Mouse (Mus musculus) liver, embryonic 14.5 days (tissue): ENCODE data around the gene Sall2. TPM values are rescaled to one million over a fixed set of nuclear protein-coding genes. Genes with fewer than 3 reads are reported as not detected.

Experiments
- ATAC-seq: fragments of 200-750 bp; cut with Nextera tagmentation; 2 replicates; pipeline ENCODE4 v1.8.0; 2017; ENCODE audit warnings: moderate number of reproducible peaks, mild to moderate bottlenecking, moderate library complexity; ENCODE audit not compliant: insufficient read depth
- DNase-seq, 3 experiments: peaks; one replicate each; pipeline ENCODE4 v3.0.0-alpha.2; 2012 to 2013; ENCODE audit warnings: low read depth in 3 of 3, low spot score in 3 of 3
- H3K27ac ChIP-seq: fragments of 300-500 bp; sonication (generic); 2 replicates; pipeline ENCODE4 v1.5.1; 2014; ENCODE audit warnings: moderate library complexity, mild to moderate bottlenecking, control low read depth, inconsistent platforms
- H3K27me3 ChIP-seq: fragments of 300-500 bp; sonication (generic); 2 replicates; pipeline ENCODE4 v1.6.1; 2014; ENCODE audit warnings: mild to moderate bottlenecking, low read length, moderate library complexity; ENCODE audit not compliant: control insufficient read depth, insufficient read depth
- H3K36me3 ChIP-seq: fragments of 300-500 bp; sonication (generic); replicated peaks from 2 replicates; pipeline ENCODE4 v1.6.1; 2014; ENCODE audit warnings: low read depth; ENCODE audit not compliant: control insufficient read depth, insufficient read depth
- H3K4me1 ChIP-seq, 2 experiments: fragments of 200-500 bp in 1 of 2; fragments of 300-500 bp in 1 of 2; sonication (generic) in 1 of 2; replicated peaks; 2 replicates each; pipeline ENCODE4 v1.6.1; 2012 to 2014; ENCODE audit warnings: antibody characterized with exemption in 1 of 2, inconsistent platforms in 1 of 2, low read length in 1 of 2; ENCODE audit not compliant: control insufficient read depth in 2 of 2, insufficient read depth in 2 of 2
- H3K4me2 ChIP-seq: fragments of 300-500 bp; sonication (generic); 2 replicates; pipeline ENCODE4 v1.6.1; 2014; ENCODE audit warnings: low read depth, mild to moderate bottlenecking, control low read depth, moderate library complexity
- H3K4me3 ChIP-seq, 2 experiments: fragments of 200-500 bp in 1 of 2; fragments of 300-500 bp in 1 of 2; sonication (generic) in 1 of 2; 2 replicates each; pipeline ENCODE4 v1.5.1; 2012 to 2014; ENCODE audit warnings: low read depth in 2 of 2, low read length in 2 of 2, mild to moderate bottlenecking in 2 of 2, control low read depth in 1 of 2, inconsistent platforms in 1 of 2, moderate library complexity in 1 of 2; ENCODE audit not compliant: insufficient read depth in 1 of 2
- H3K9ac ChIP-seq: fragments of 300-500 bp; sonication (generic); replicated peaks from 2 replicates; pipeline ENCODE4 v1.6.1; 2014; ENCODE audit warnings: mild to moderate bottlenecking, control low read depth, moderate library complexity
- H3K9me3 ChIP-seq: fragments of 300-500 bp; sonication (generic); 2 replicates; pipeline ENCODE4 v1.6.1; 2016; ENCODE audit warnings: low read length, mixed read lengths; ENCODE audit not compliant: control insufficient read depth
- CTCF ChIP-seq: IDR thresholded peaks from 2 replicates; pipeline ENCODE4 v1.5.1; 2016; ENCODE audit warnings: antibody characterized with exemption, low read depth, control low read depth
- EP300 ChIP-seq: IDR thresholded peaks from 2 replicates; pipeline ENCODE4 v1.6.1; 2016; ENCODE audit warnings: antibody characterized with exemption, low read depth
- WGBS: fragments of 180-500 bp; shearing (Covaris S2); extraction: QIAGEN DNeasy Blood & Tissue Kit; methylation state at CpG from one replicate; pipeline ENCODE4 v1.1.7; 2014; ENCODE audit not compliant: insufficient replicate concordance; 5-methylcytosine and 5-hydroxymethylcytosine counted together
- polyA plus RNA-seq, 2 experiments: library from polyadenylated mRNA; depleted of rRNA in 1 of 2; stranded (reverse) in 1 of 2; unstranded in 1 of 2; fragments of >200 nt; fragmentation: Nextera tagmentation in 1 of 2; extraction: Ambion mirVana in 1 of 2; gene quantifications; 2 replicates each; pipeline versions ENCODE4 v1.2.1 to v1.2.3; 2012 to 2014

Gene Sall2
- polyA plus RNA-seq, 2 experiments: 0.66 to 0.84 TPM

DNA sequence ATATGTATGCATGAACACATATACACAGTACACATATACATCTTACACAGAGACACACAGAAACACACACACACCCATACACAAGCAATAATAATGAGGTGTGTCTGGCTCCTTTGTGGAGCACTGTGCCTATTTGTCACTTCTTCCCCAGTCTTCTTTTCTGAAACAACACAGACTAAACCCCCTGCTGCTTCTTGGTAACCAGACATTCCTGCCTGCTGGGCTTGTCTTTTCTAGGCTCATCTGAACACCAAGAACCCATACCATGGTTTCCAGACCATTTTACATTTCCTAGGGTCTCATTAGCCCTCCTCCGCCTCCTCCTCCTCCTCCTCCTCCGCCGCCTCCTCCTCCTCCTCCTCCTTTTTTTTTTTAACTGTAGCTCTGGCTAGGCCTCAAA lies 3.6 kb upstream of the Sall2 start:
- Histone ChIP-seq H3K4me1 (no peaks in the 10 kb centered on the region), H3K4me3 (no peak overlapping the region), H3K27me3 (peaks cover 38% of the 10 kb centered on the region), H3K9ac (no peak overlapping the region), H3K9me3 (no peaks in the 10 kb centered on the region), H3K36me3 (no peaks in the 10 kb centered on the region), H3K27ac (no peak overlapping the region), H3K4me2 (no peak overlapping the region)
- ATAC-seq (no peak), DNase-seq (no peak)
- 62% methylated on average over 3 of the region's 3 CpGs for WGBS
- no peak for TF ChIP-seq CTCF
- TF ChIP-seq EP300: no peak

DNA sequence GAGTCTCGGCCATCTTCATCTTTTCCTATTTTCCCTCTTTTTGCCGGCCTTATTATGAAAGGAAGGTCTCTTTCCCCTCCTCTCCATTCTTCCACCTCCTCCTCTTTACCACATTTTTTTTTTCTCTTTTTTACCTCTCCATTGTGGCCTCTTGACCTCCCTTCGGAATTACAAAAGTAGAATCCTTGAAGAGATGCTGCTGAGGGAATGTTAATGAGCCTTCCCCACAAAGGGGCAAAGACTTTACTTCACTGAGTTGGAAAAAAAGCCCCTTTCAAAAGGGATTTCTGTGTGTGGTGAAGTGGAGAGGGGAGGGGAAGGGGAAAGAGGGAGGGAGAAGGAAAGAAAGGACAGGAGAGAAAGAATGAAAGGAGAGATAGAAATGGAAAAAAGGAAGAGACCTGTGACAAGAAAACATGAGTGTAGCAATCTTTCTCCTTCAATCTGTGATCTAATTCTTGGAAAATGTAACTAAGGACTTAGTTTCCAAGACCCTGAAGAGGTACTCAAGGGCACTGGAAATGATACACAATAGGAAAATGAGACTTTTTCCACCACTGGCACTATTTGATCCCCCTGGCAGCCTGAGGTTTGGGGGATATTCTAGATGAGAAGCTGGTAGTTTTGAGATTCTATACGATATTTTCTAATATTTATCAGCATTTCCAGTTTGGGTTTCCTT lies 2.6 kb upstream of the Sall2 start:
- no peaks in the 10 kb centered on the region for H3K9me3 ChIP-seq
- WGBS: 31% methylated on average over 4 of the region's 4 CpGs
- TF ChIP-seq CTCF (no peak), EP300 (no peak)

DNA sequence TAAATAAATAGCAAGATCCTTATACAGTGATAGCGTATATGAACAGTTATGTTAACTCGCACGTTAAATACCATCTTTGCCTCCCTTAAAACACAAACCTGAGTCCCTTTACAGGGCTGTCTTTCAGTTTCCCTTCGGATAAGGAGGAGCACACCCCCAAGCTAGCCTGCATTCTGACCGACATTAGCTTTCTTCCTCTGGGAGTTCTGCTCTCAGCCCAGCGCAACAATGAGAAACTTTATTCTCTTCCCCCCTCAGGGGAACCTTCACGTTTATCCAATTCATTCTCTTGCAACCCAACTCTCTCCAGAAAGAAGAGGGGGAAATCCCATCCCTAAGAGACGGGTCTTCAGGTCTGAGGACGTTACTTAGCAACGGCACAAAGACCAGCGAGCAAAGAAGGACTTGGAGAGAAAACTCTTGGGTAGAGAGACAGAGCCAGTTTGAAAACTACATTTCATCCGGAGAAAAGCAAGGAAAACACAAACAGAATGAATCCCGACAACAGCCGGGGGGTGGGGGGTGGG lies 1.1 kb downstream of the Sall2 start:
- no peak for DNase-seq
- TF ChIP-seq EP300: no peak
- TF ChIP-seq CTCF: no peak
- Histone ChIP-seq H3K4me2 (peak overlapping the region; percentile 13; the same call in 1 of the 2 replicates), H3K4me3 (no peak overlapping the region), H3K4me1 (no peaks in the 10 kb centered on the region), H3K27ac (no peak overlapping the region), H3K36me3 (no peaks in the 10 kb centered on the region), H3K9me3 (no peaks in the 10 kb centered on the region), H3K9ac (no peak overlapping the region), H3K27me3 (peaks cover 53% of the 10 kb centered on the region)
- no peak for ATAC-seq
- WGBS: 4% methylated on average over 14 of the region's 14 CpGs

More for the DNA sequence above, 2.6 kb upstream of the Sall2 start:
- Histone ChIP-seq H3K27me3 (peaks cover 48% of the 10 kb centered on the region), H3K27ac (no peak overlapping the region), H3K9ac (no peak overlapping the region), H3K4me2 (no peak overlapping the region), H3K36me3 (no peaks in the 10 kb centered on the region), H3K4me3 (no peak overlapping the region), H3K4me1 (no peaks in the 10 kb centered on the region)
- DNase-seq: no peak
- no peak for ATAC-seq

DNA sequence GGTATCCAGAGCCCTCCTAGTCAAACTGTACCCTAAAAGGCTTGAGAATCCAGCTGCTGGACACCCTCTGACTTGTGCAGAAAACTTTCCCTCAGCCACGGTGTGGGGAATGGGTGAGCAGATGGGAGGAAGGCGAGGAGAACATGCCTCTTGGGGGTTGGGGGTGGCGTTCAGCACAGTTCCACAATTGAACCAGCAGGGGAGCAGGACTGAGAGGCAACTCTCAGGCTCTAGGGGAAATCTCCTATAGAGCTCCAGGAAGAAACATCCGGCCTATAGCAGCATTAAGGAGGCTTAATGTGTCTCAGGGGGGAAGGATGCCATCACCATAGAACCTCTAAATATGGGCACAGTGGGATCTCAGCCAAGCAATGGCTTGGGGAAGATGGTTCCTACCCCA lies 2.7 kb downstream of the Sall2 start:
- TF ChIP-seq CTCF (peak; percentile 40; the same call in 1 of the 2 replicates), EP300 (no peak)
- no peak overlapping the region for H3K27ac ChIP-seq
- H3K9ac ChIP-seq: no peak overlapping the region
- H3K4me3 ChIP-seq: no peak overlapping the region
- no peaks in the 10 kb centered on the region for H3K9me3 ChIP-seq
- H3K36me3 ChIP-seq: no peaks in the 10 kb centered on the region
- DNase-seq: no peak
- peaks cover 43% of the 10 kb centered on the region for H3K27me3 ChIP-seq
- no peak for ATAC-seq
- no peaks in the 10 kb centered on the region for H3K4me1 ChIP-seq
- H3K4me2 ChIP-seq: no peak overlapping the region
- 8% methylated on average over 4 of the region's 4 CpGs for WGBS

DNA sequence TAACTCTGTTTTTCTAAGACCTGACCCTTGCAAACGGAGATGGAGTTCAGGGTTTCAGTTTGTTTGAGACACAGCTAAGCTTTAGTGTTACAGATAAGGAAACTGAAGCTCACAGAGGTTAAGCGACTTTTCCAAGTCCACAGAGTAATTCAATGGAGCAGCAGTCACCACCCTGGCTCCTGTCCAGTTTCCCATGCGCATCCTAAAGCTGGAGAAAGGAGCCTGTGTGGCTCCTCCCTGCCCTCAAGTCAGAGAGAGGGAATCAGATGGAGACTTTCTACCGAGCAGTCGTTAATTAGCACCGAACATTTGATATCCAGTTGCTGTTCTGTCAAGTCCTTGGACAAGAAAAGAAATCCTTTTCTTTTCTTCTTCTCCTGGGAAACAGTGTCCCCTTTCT lies 9.2 kb downstream of the Sall2 start:
- peaks cover 30% of the 10 kb centered on the region for H3K27me3 ChIP-seq
- H3K27ac ChIP-seq: no peak overlapping the region
- peaks cover 0 to 5% of the 10 kb centered on the region in 2 experiments; a peak in 1 of 4 replicates for H3K4me1 ChIP-seq
- no peaks in the 10 kb centered on the region for H3K36me3 ChIP-seq
- no peak overlapping the region for H3K4me2 ChIP-seq
- no peak for TF ChIP-seq CTCF
- no peak for TF ChIP-seq EP300
- ATAC-seq (no peak), DNase-seq (no peak)
- no peaks in the 10 kb centered on the region for H3K9me3 ChIP-seq
- H3K4me3 ChIP-seq: no peak overlapping the region
- 60% methylated on average over 6 of the region's 6 CpGs for WGBS
- no peak overlapping the region for H3K9ac ChIP-seq
